Comparison of ENCODE assay signal across 12 mouse cellular contexts in the genomic region with DNA sequence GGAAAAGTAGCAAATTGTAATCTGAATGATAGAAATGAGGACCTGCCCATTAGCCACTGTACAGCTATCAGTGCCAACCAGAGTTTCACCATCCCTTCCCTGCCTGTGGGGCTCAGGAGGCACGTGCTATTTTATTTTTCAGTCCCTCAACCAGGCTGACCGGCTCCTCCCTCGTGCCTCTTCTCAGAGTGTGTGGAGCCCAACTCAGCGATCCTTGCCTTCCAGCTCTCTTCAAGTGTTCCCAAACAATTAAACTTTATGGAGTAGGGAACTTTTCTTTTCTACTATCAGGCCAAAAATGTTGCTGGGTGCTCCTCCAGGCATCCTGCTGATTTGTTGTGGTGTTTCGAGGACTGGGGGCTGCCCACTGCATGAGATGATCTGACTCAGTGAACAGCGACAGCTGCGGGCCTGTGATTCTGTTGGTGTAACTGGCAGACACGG. TPM values are rescaled to one million over a fixed set of nuclear protein-coding genes. Genes with fewer than 3 reads are reported as not detected.
A peak's percentile ranks its signal among the peaks of the same experiment; 100 is the strongest.
DNase-seq lines count a peak whose midpoint lies in the region; ATAC-seq and TF ChIP-seq lines count a peak whose summit lies in the region.
"Had no signal": no experiment of that assay in that cellular context is flagged by ENCODE, and none has a peak within 500 bp of the region (broad histone marks: within the 10 kb centered on the region; RNA-seq: fewer than 3 reads in every experiment).

No protein-coding gene starts in this region.

- H3K9ac ChIP-seq in liver, embryonic 13.5 days = peak overlapping the region; percentile 65
- H3K9ac ChIP-seq: hindbrain, embryonic 15.5 days had no signal

- TF ChIP-seq CTCF in thymus, adult 2 months (IDR thresholded peaks at IDR 0.05; ENCODE audit: borderline replicate concordance, control insufficient read depth, extremely low read depth, insufficient read depth, low read length, poor library complexity) = no peak
- no peak for TF ChIP-seq CTCF in gastrocnemius, adult 2 months (IDR thresholded peaks at IDR 0.05)

- no peaks in the 10 kb centered on the region for H3K9me3 ChIP-seq in liver, embryonic 13.5 days (replicated peaks)
- H3K9me3 ChIP-seq: hindbrain, embryonic 15.5 days had no signal

- peak; percentile 41 for DNase-seq in CD4-positive, CD25-positive, alpha-beta regulatory T cell, adult 2 months (ENCODE audit: low read depth, low spot score)
- peak; percentile 34 for DNase-seq in thymus, adult 2 months
- no peak for DNase-seq in thymus, postnatal 14 days
- peak; percentile 64 for DNase-seq in liver, embryonic 13.5 days
- peak; percentile 56 to 76 for DNase-seq in spleen, postnatal 4 days (ENCODE audit: low spot score in 2 of 2)
- no peak for DNase-seq in gastrocnemius, adult 18-20 months (ENCODE audit: low spot score)
- no peak for DNase-seq in gastrocnemius, adult 2 months
- DNase-seq: cerebellum, postnatal 36 days; gastrocnemius, postnatal 10 days had no signal

- no peaks in the 10 kb centered on the region for H3K27me3 ChIP-seq in thymus, adult 2 months (ENCODE audit: control insufficient read depth, insufficient read depth, low read length)
- no peaks in the 10 kb centered on the region for H3K27me3 ChIP-seq in liver, embryonic 13.5 days
- H3K27me3 ChIP-seq: hindbrain, embryonic 15.5 days had no signal

- no peak for TF ChIP-seq POLR2A in thymus, adult 2 months (IDR thresholded peaks at IDR 0.05; ENCODE audit: control insufficient read depth, extremely low read depth, insufficient read depth, low read length, poor library complexity)

- ATAC-seq in CD4-positive, CD25-positive, alpha-beta regulatory T cell, adult 4 months = no peak
- ATAC-seq in liver, embryonic 13.5 days (ENCODE audit: low read depth) = peak; percentile 66

- no peaks in the 10 kb centered on the region for H3K36me3 ChIP-seq in thymus, adult 2 months (ENCODE audit: control insufficient read depth, insufficient read depth, low read length)
- H3K36me3 ChIP-seq in liver, embryonic 13.5 days = no peaks in the 10 kb centered on the region
- H3K36me3 ChIP-seq: hindbrain, embryonic 15.5 days had no signal

- H3K4me2 ChIP-seq in liver, embryonic 13.5 days = peak overlapping the region; percentile 76
- H3K4me2 ChIP-seq: hindbrain, embryonic 15.5 days had no signal

- H3K4me1 ChIP-seq in thymus, adult 2 months (replicated peaks; ENCODE audit: control insufficient read depth, insufficient read depth, low read length) = peaks cover 19% of the 10 kb centered on the region
- H3K4me1 ChIP-seq in liver, embryonic 13.5 days (replicated peaks) = peaks cover 59% of the 10 kb centered on the region

- intact Hi-C loops in gastrocnemius, adult 2 months (cut with DNase I) = loop anchor here (10.0 kb wide), 1 partner anchor 169 kb away; no protein-coding TSS in a partner anchor

- WGBS in thymus, adult 2 months = 11% methylated on average over 8 of the region's 8 CpGs
- 16% methylated on average over 8 of the region's 8 CpGs for WGBS in liver, embryonic 13.5 days (ENCODE audit: insufficient replicate concordance)

- H3K27ac ChIP-seq in thymus, adult 2 months (ENCODE audit: control insufficient read depth, insufficient read depth, low read length) = peak overlapping the region; percentile 41
- peak overlapping the region; percentile 93 for H3K27ac ChIP-seq in liver, embryonic 13.5 days
- H3K27ac ChIP-seq in gastrocnemius, adult 2 months = no peak overlapping the region
- H3K27ac ChIP-seq: hindbrain, embryonic 15.5 days; layer of hippocampus, adult 2 months had no signal

- no peak overlapping the region for H3K4me3 ChIP-seq in thymus, adult 2 months (ENCODE audit: control insufficient read depth, insufficient read depth, low read length)
- H3K4me3 ChIP-seq in liver, embryonic 13.5 days (replicated peaks) = peak overlapping the region; percentile 20; the same call in 1 of the 2 replicates
- no peak overlapping the region for H3K4me3 ChIP-seq in gastrocnemius, adult 2 months
- H3K4me3 ChIP-seq: hindbrain, embryonic 15.5 days; layer of hippocampus, adult 2 months had no signal

RNA-seq across cellular contexts. Expression of a gene that starts 1.4 kb away (rescaled TPM):
- polyA plus RNA-seq in CD4-positive, CD25-positive, alpha-beta regulatory T cell, adult 4 months (2017; shearing (Covaris generic)) = 100 to 1,000 TPM; 162 to 224 TPM
- 26.2 and 27.5 TPM in 2 replicates for polyA plus RNA-seq in thymus, adult 2 months (2012; rRNA removed)
- 24.8 and 30.1 TPM in 2 replicates for polyA plus RNA-seq in liver, embryonic 13.5 days (2015; fragmentation: Nextera tagmentation; extraction: Ambion mirVana)
- 1 to 10 TPM; 4.4 to 5.1 TPM for total RNA-seq in gastrocnemius, adult 18-20 months (2021)
- 1 to 10 TPM; 2.8 to 3.4 TPM for total RNA-seq in gastrocnemius, adult 2 months (2021)

Comparison
In these comparisons a context has a peak if more than half of its experiments do, and no peak if none do; other contexts are left out.
1. DNase-seq: peak in CD4-positive, CD25-positive, alpha-beta regulatory T cell, adult 2 months (single experiment), thymus, adult 2 months (single experiment), liver, embryonic 13.5 days (single experiment) and spleen, postnatal 4 days (2 of 2); none in thymus, postnatal 14 days (single experiment), gastrocnemius, adult 18-20 months (single experiment) and gastrocnemius, adult 2 months (single experiment).